Mouse (Mus musculus): ENCODE results near the gene Smg1. TPM values are rescaled to one million over a fixed set of nuclear protein-coding genes. Genes with fewer than 3 reads are reported as not detected.

Smg1 gene
- 0.52 and 0.62 TPM in 2 replicates for polyA plus RNA-seq (2012)

GRCm38 (mm10) chr7:118243453-118244385, at the start of gene Smg1:
TSS of gene Smg1 (minus strand) at chr7:118243670.
- Histone ChIP-seq H3K9me3 (ENCODE audit: control insufficient read depth, low read length) (no peaks in the 10 kb centered on the region), H3K4me1 (ENCODE audit: control insufficient read depth) (peaks cover 45% of the 10 kb centered on the region), H3K4me3 (replicated peaks) (peak within 1 kb of the TSS; percentile 86), H3K36me3 (ENCODE audit: control insufficient read depth) (no peaks in the 10 kb centered on the region), H3K27me3 (ENCODE audit: control insufficient read depth) (no peaks in the 10 kb centered on the region)
- TF ChIP-seq TAL1 (IDR thresholded peaks at IDR 0.05; ENCODE audit: low read length) = no peak

GRCm38 (mm10) chr7:118283186-118283585, 39.7 kb upstream of the Smg1 start:
- Histone ChIP-seq H3K4me1 (ENCODE audit: control insufficient read depth) (no peaks in the 10 kb centered on the region), H3K27me3 (ENCODE audit: control insufficient read depth) (no peaks in the 10 kb centered on the region), H3K4me3 (replicated peaks) (no peak overlapping the region), H3K9me3 (ENCODE audit: control insufficient read depth, low read length) (peaks cover 2% of the 10 kb centered on the region; the same call in 1 of the 2 replicates), H3K36me3 (ENCODE audit: control insufficient read depth) (no peaks in the 10 kb centered on the region)
- TF ChIP-seq GATA1 (IDR thresholded peaks at IDR 0.05; ENCODE audit: low read length) (no peak), TAL1 (IDR thresholded peaks at IDR 0.05; ENCODE audit: low read length) (no peak)

DNA sequence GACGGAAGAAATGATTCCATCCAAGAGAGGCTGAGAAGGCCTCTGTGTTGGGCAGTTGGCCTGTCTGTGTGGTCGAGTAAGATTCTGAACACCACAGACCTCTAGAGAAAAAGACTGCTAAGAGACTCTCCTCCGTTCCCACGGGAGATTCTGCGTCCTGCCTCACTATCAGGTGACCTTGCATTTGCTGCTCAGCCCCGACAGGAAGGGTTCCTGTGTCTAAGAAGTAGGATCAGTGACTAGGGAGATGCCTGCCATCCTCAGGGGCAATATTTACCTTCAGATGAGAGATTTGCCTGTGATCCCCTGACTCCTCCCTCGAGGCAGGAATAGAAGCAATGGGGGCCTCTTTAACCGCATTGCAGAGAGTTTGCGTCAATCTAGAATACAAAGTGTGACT, 39.1 kb upstream of the Smg1 start:
- no peak overlapping the region for H3K4me3 ChIP-seq (replicated peaks)
- no peaks in the 10 kb centered on the region for H3K27me3 ChIP-seq (ENCODE audit: control insufficient read depth)
- no peak for TF ChIP-seq TAL1 (IDR thresholded peaks at IDR 0.05; ENCODE audit: low read length)
- TF ChIP-seq GATA1 (IDR thresholded peaks at IDR 0.05; ENCODE audit: low read length) = no peak
- H3K36me3 ChIP-seq (ENCODE audit: control insufficient read depth) = no peaks in the 10 kb centered on the region
- H3K9me3 ChIP-seq (ENCODE audit: control insufficient read depth, low read length) = peaks cover 2% of the 10 kb centered on the region; the same call in 1 of the 2 replicates
- H3K4me1 ChIP-seq (ENCODE audit: control insufficient read depth) = no peaks in the 10 kb centered on the region

- no peaks in the 10 kb centered on the region for H3K4me1 ChIP-seq (ENCODE audit: control insufficient read depth)
- no peaks in the 10 kb centered on the region; the same call in 1 of the 2 replicates for H3K9me3 ChIP-seq (ENCODE audit: control insufficient read depth, low read length)
- H3K36me3 ChIP-seq (ENCODE audit: control insufficient read depth) = no peaks in the 10 kb centered on the region
- no peak overlapping the region for H3K4me3 ChIP-seq (replicated peaks)
- no peaks in the 10 kb centered on the region for H3K27me3 ChIP-seq (ENCODE audit: control insufficient read depth)
- TF ChIP-seq TAL1 (IDR thresholded peaks at IDR 0.05; ENCODE audit: low read length) = no peak
- TF ChIP-seq GATA1 (IDR thresholded peaks at IDR 0.05; ENCODE audit: low read length) = no peak
These were observed 36.1 kb upstream of the Smg1 start for GRCm38 (mm10) chr7:118279521-118279920.

GRCm38 (mm10) chr7:118277335-118277910, 34.0 kb upstream of the Smg1 start:
- Histone ChIP-seq H3K4me1 (ENCODE audit: control insufficient read depth) (no peaks in the 10 kb centered on the region), H3K36me3 (ENCODE audit: control insufficient read depth) (no peaks in the 10 kb centered on the region), H3K27me3 (ENCODE audit: control insufficient read depth) (no peaks in the 10 kb centered on the region), H3K4me3 (replicated peaks) (no peak overlapping the region), H3K9me3 (ENCODE audit: control insufficient read depth, low read length) (no peaks in the 10 kb centered on the region)
- no peak for TF ChIP-seq GATA1 (IDR thresholded peaks at IDR 0.05; ENCODE audit: low read length)

DNA sequence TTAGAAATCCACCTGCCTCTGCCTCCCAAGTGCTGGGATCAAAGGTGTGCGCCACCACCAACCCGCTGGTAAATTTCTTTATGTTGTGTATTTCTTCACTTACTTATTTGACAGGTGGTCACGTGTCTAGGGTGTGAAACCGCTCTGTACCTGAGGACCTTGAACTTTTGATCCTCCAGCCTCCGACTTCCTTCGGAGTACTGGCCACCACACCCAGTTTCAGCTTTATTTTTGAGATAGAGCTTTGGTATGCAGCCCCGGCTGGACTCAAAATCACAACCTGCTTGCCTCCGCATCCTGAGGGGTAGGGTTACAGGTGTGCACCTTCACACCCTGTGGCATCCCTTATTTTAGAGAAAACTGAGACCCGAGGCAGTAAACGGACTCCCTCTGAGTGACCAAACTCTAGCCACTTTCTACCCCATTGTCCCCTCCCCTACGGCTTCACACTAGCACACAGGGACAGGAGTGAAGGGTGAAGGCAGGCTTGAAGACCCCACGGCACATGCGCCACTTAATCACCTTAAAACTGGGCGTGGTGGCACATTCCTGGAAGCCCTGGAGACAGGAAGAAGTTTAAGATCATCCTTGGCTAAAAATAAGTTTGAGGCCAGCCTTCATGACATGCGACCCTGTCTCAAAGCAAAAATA, 33.3 kb upstream of the Smg1 start:
- TF ChIP-seq GATA1 (IDR thresholded peaks at IDR 0.05; ENCODE audit: low read length) = no peak
- TF ChIP-seq TAL1 (IDR thresholded peaks at IDR 0.05; ENCODE audit: low read length) = no peak
- Histone ChIP-seq H3K27me3 (ENCODE audit: control insufficient read depth) (no peaks in the 10 kb centered on the region), H3K4me1 (ENCODE audit: control insufficient read depth) (no peaks in the 10 kb centered on the region), H3K36me3 (ENCODE audit: control insufficient read depth) (no peaks in the 10 kb centered on the region), H3K4me3 (replicated peaks) (no peak overlapping the region), H3K9me3 (ENCODE audit: control insufficient read depth, low read length) (no peaks in the 10 kb centered on the region)

DNA sequence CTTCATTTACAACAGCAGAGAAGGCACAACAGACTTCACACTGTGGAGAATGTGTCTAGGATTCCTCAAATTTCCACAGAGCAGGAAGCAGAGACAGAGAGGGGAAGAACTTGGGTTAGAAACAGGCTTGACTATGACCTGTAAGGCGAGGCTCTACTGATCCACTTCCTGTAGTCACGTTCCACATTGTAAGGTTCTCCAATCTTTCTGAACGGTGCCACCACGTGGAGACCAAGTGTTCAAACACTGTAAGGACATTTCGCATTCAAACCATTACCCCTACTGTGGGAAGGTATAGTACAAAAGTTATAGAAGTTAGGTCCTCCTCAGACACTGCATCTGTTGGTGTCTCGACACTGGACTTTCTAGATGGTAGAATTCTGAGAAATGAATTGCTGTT, 31.8 kb upstream of the Smg1 start:
- H3K27me3 ChIP-seq (ENCODE audit: control insufficient read depth) = no peaks in the 10 kb centered on the region
- no peaks in the 10 kb centered on the region for H3K9me3 ChIP-seq (ENCODE audit: control insufficient read depth, low read length)
- H3K36me3 ChIP-seq (ENCODE audit: control insufficient read depth) = no peaks in the 10 kb centered on the region
- no peak for TF ChIP-seq GATA1 (IDR thresholded peaks at IDR 0.05; ENCODE audit: low read length)
- TF ChIP-seq TAL1 (IDR thresholded peaks at IDR 0.05; ENCODE audit: low read length) = no peak
- H3K4me3 ChIP-seq (replicated peaks) = no peak overlapping the region
- no peaks in the 10 kb centered on the region for H3K4me1 ChIP-seq (ENCODE audit: control insufficient read depth)

- Histone ChIP-seq H3K27me3 (ENCODE audit: control insufficient read depth) (no peaks in the 10 kb centered on the region), H3K4me1 (ENCODE audit: control insufficient read depth) (no peaks in the 10 kb centered on the region), H3K36me3 (ENCODE audit: control insufficient read depth) (no peaks in the 10 kb centered on the region), H3K9me3 (ENCODE audit: control insufficient read depth, low read length) (no peaks in the 10 kb centered on the region), H3K4me3 (replicated peaks) (no peak overlapping the region)
- TF ChIP-seq GATA1 (IDR thresholded peaks at IDR 0.05; ENCODE audit: low read length) (no peak), TAL1 (IDR thresholded peaks at IDR 0.05; ENCODE audit: low read length) (no peak)
These were observed 31.4 kb upstream of the Smg1 start for GRCm38 (mm10) chr7:118274851-118275250.

DNA sequence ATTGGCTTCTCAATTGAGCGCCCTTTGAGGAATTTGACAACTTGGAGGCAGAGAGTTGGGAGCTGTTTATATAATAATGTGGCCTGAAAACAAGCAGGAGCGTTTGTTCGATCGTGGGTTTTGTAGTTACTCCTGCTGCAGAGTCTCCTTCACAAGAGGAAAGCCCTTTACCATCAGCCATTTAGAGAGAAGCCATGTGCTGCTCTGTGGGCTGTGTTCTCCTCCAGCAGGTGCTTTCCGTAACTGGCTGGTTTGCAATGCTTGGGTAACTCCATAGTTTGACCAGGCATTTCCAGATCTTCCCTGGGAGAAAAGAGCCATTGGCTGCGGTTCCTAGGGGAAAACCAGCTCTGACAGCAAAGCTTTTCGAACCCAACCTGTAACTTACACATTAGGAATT, 30.7 kb upstream of the Smg1 start:
- Histone ChIP-seq H3K27me3 (ENCODE audit: control insufficient read depth) (no peaks in the 10 kb centered on the region), H3K4me3 (replicated peaks) (no peak overlapping the region), H3K4me1 (ENCODE audit: control insufficient read depth) (no peaks in the 10 kb centered on the region), H3K9me3 (ENCODE audit: control insufficient read depth, low read length) (no peaks in the 10 kb centered on the region), H3K36me3 (ENCODE audit: control insufficient read depth) (no peaks in the 10 kb centered on the region)
- TF ChIP-seq GATA1 (IDR thresholded peaks at IDR 0.05; ENCODE audit: low read length) (no peak), TAL1 (IDR thresholded peaks at IDR 0.05; ENCODE audit: low read length) (no peak)
